Comparison of ENCODE assay signal across 9 mouse cellular contexts in genomic region chr1:119453731-119454130, GRCm38 (mm10). TPM values are rescaled to one million over a fixed set of nuclear protein-coding genes. Genes with fewer than 3 reads are reported as not detected.
DNase-seq lines count a peak whose midpoint lies in the region; ATAC-seq and TF ChIP-seq lines count a peak whose summit lies in the region.
"Had no signal": no experiment of that assay in that cellular context is flagged by ENCODE, and none has a peak within 500 bp of the region (broad histone marks: within the 10 kb centered on the region; RNA-seq: fewer than 3 reads in every experiment).

No protein-coding gene starts in this region.

- no peaks in the 10 kb centered on the region for H3K9me3 ChIP-seq in intestine, embryonic 15.5 days
- H3K9me3 ChIP-seq: neural tube, embryonic 12.5 days had no signal

- H3K4me2 ChIP-seq in intestine, embryonic 15.5 days (replicated peaks): no peak overlapping the region
- H3K4me2 ChIP-seq: neural tube, embryonic 12.5 days had no signal

- no peak for TF ChIP-seq CTCF in lung, adult 2 months (IDR thresholded peaks at IDR 0.05; ENCODE audit: insufficient read depth, low read length)

- WGBS in lung, adult 2 months: 29% methylated on average over 3 of the region's 4 CpGs
- 56% methylated on average over 3 of the region's 4 CpGs for WGBS in intestine, embryonic 15.5 days

- H3K36me3 ChIP-seq in intestine, embryonic 15.5 days: no peaks in the 10 kb centered on the region
- H3K36me3 ChIP-seq: neural tube, embryonic 12.5 days had no signal

- no peaks in the 10 kb centered on the region; the same call in 1 of the 2 replicates for H3K27me3 ChIP-seq in intestine, embryonic 15.5 days (replicated peaks)
- H3K27me3 ChIP-seq: neural tube, embryonic 12.5 days had no signal

- H3K27ac ChIP-seq in intestine, embryonic 15.5 days: no peak overlapping the region
- H3K27ac ChIP-seq: neural tube, embryonic 12.5 days had no signal

- TF ChIP-seq POLR2A in lung, adult 2 months (IDR thresholded peaks at IDR 0.05; ENCODE audit: borderline replicate concordance, extremely low read depth, low read depth, low read length): no peak

- H3K4me1 ChIP-seq in lung, adult 2 months (ENCODE audit: control insufficient read depth, insufficient read depth, low read length): no peaks in the 10 kb centered on the region
- H3K4me1 ChIP-seq in intestine, embryonic 15.5 days (replicated peaks): peaks cover 9% of the 10 kb centered on the region; the same call in 1 of the 2 replicates

- no peak overlapping the region for H3K4me3 ChIP-seq in lung, adult 2 months (replicated peaks; ENCODE audit: extremely low read depth, low read depth, low read length)
- no peak overlapping the region for H3K4me3 ChIP-seq in intestine, embryonic 15.5 days (replicated peaks)
- H3K4me3 ChIP-seq: neural tube, embryonic 12.5 days had no signal

- no peak for ATAC-seq in intestine, embryonic 15.5 days

- peak; percentile 13 for DNase-seq in cerebellum, adult 9-11 months
- no peak for DNase-seq in cerebellum, adult 18-20 months
- DNase-seq in lung, adult 18-20 months: peak; percentile 31 to 36
- DNase-seq in lung, adult 2 months: no peak
- DNase-seq in adrenal gland, postnatal 14 days: peak; percentile 51
- DNase-seq in lung, postnatal 36 days: peak; percentile 65
- DNase-seq in embryo, embryonic 10.5 days (ENCODE audit: low spot score): no peak

- no peak overlapping the region for H3K9ac ChIP-seq in intestine, embryonic 15.5 days
- H3K9ac ChIP-seq: neural tube, embryonic 12.5 days had no signal

RNA-seq across cellular contexts. Expression of gene Inhbb, which starts 31.7 kb away (rescaled TPM):
- 6.8 and 11.0 TPM in 2 replicates for polyA plus RNA-seq in lung, adult 2 months (2012; rRNA removed)
- total RNA-seq in adrenal gland, postnatal 14 days (2021): 2.1 and 2.2 TPM in 2 replicates
- 0.11 and 0.16 TPM in 2 replicates for polyA plus RNA-seq in intestine, embryonic 15.5 days (2015; fragmentation: Nextera tagmentation; extraction: Ambion mirVana)

RNA-seq across cellular contexts. Expression of gene Ralb, which starts 50.9 kb away (rescaled TPM):
- 47.9 and 54.1 TPM in 2 replicates for polyA plus RNA-seq in lung, adult 2 months (2012; rRNA removed)
- total RNA-seq in adrenal gland, postnatal 14 days (2021): 58.1 and 60.8 TPM in 2 replicates
- polyA plus RNA-seq in intestine, embryonic 15.5 days (2015; fragmentation: Nextera tagmentation; extraction: Ambion mirVana): 172 and 179 TPM in 2 replicates

Comparison
In these comparisons a context has a peak if more than half of its experiments do, and no peak if none do; other contexts are left out.
1. DNase-seq: peak in cerebellum, adult 9-11 months (single experiment), lung, adult 18-20 months (2 of 2), adrenal gland, postnatal 14 days (single experiment) and lung, postnatal 36 days (single experiment); none in cerebellum, adult 18-20 months (0 of 2), lung, adult 2 months (single experiment) and embryo, embryonic 10.5 days (single experiment).